Mouse (Mus musculus) lung, postnatal 0 days (tissue): ENCODE results near the gene Slc45a3.

Source experiments
- CTCF ChIP-seq: IDR thresholded peaks from 2 replicates; pipeline ENCODE4 v1.5.1; 2016; ENCODE audit warnings: antibody characterized with exemption, mild to moderate bottlenecking
- EP300 ChIP-seq: IDR thresholded peaks from 2 replicates; pipeline ENCODE4 v1.6.1; 2016; ENCODE audit warnings: antibody characterized with exemption, mild to moderate bottlenecking, control low read depth

DNA sequence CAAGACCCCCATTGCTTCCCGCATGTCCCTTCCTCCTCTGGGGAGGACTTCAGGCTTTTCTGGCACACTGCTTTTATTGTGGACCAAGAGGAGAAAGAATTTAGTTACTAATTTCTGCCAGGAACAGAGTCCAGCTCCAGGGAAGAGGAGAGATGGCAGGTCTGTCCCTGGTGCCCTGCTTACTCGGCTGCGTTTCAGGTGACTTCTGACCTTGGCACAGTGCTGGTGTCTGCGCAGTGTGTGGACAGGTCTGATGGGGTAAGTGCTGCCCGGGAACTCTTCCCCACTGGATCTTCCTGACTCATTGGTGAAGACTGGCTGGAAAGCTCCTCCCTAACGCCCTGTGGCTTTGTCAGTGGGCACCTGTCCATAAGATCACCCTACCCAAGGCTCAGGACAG, 6.2 kb downstream of the Slc45a3 start:
- no peak for TF ChIP-seq CTCF
- no peak for TF ChIP-seq EP300
